Mouse (Mus musculus) heart, embryonic 14.5 days (tissue): Measurements from ENCODE around the gene Olfr1441. TPM values are rescaled to one million over a fixed set of nuclear protein-coding genes. Genes with fewer than 3 reads are reported as not detected.

Source experiments
- ATAC-seq: fragments of 200-750 bp; cut with Nextera tagmentation; 2 replicates; pipeline ENCODE4 v1.8.0; 2017; ENCODE audit warnings: low read depth, moderate TSS enrichment; ENCODE audit not compliant: insufficient number of reproducible peaks, insufficient read depth, low FRiP score
- H3K27ac ChIP-seq, 2 experiments: fragments of 200-500 bp in 1 of 2; fragments of 300-500 bp in 1 of 2; sonication (generic) in 1 of 2; replicated peaks in 1 of 2; 2 replicates each; pipeline ENCODE4 v1.5.1; 2012 to 2014; ENCODE audit warnings: low read depth in 2 of 2, low read length in 2 of 2, control low read depth in 1 of 2, mild to moderate bottlenecking in 1 of 2, mixed read lengths in 1 of 2; ENCODE audit not compliant: control insufficient read depth in 1 of 2, insufficient read depth in 1 of 2
- H3K27me3 ChIP-seq: fragments of 300-500 bp; sonication (generic); 2 replicates; pipeline ENCODE4 v1.6.1; 2014; ENCODE audit warnings: mild to moderate bottlenecking, low read length, control low read depth; ENCODE audit not compliant: control insufficient read depth, insufficient read depth
- H3K36me3 ChIP-seq: fragments of 300-500 bp; sonication (generic); 2 replicates; pipeline ENCODE4 v1.6.1; 2014; ENCODE audit warnings: mild to moderate bottlenecking, control low read depth, low read length, mixed read lengths; ENCODE audit not compliant: control insufficient read depth, insufficient read depth
- H3K4me1 ChIP-seq, 2 experiments: fragments of 200-500 bp in 1 of 2; fragments of 300-500 bp in 1 of 2; sonication (generic) in 1 of 2; 2 replicates each; pipeline ENCODE4 v1.6.1; 2012 to 2014; ENCODE audit warnings: low read length in 2 of 2, control low read depth in 1 of 2, mixed read lengths in 1 of 2; ENCODE audit not compliant: control insufficient read depth in 2 of 2, insufficient read depth in 2 of 2
- H3K4me2 ChIP-seq: fragments of 300-500 bp; sonication (generic); 2 replicates; pipeline ENCODE4 v1.6.1; 2014; ENCODE audit warnings: mild to moderate bottlenecking, low read length
- H3K4me3 ChIP-seq, 2 experiments: fragments of 200-500 bp in 1 of 2; fragments of 300-500 bp in 1 of 2; sonication (generic) in 1 of 2; 2 replicates each; pipeline ENCODE4 v1.5.1; 2012 to 2014; ENCODE audit warnings: low read length in 2 of 2, mild to moderate bottlenecking in 2 of 2, control low read depth in 1 of 2, low read depth in 1 of 2, moderate library complexity in 1 of 2; ENCODE audit not compliant: control insufficient read depth in 1 of 2, insufficient read depth in 1 of 2
- H3K9ac ChIP-seq: fragments of 300-500 bp; sonication (generic); 2 replicates; pipeline ENCODE4 v1.6.1; 2014; ENCODE audit warnings: mild to moderate bottlenecking, low read length
- H3K9me3 ChIP-seq: fragments of 300-500 bp; sonication (generic); 2 replicates; pipeline ENCODE4 v1.6.1; 2016; ENCODE audit warnings: low read length, control low read depth; ENCODE audit not compliant: control insufficient read depth
- WGBS: fragments of 180-500 bp; shearing (Covaris S2); extraction: QIAGEN DNeasy Blood & Tissue Kit; methylation state at CpG from one replicate; pipeline ENCODE4 v1.1.7; 2014; 5-methylcytosine and 5-hydroxymethylcytosine counted together
- polyA plus RNA-seq: library from polyadenylated mRNA; unstranded; fragments of >200 nt; fragmentation: Nextera tagmentation; extraction: Ambion mirVana; gene quantifications from 2 replicates; pipeline ENCODE4 v1.2.1, GENCODE M21; 2014

The Olfr1441 gene
- polyA plus RNA-seq, 1 experiment from 2014 or later, result not detected

- Histone ChIP-seq H3K27ac (no peak overlapping the region), H3K9ac (no peak overlapping the region), H3K36me3 (no peaks in the 10 kb centered on the region), H3K27me3 (no peaks in the 10 kb centered on the region), H3K4me2 (peak overlapping the region; percentile 29; the same call in 1 of the 2 replicates), H3K4me3 (no peak overlapping the region), H3K4me1 (0 out of 4 replicates have a peak, but pooled peaks cover 0 to 5% of the 10 kb centered on the region in 2 experiments), H3K9me3 (no peaks in the 10 kb centered on the region)
- no peak for ATAC-seq
- WGBS, result 65% methylated on average over 4 of the region's 4 CpGs
Observed at GRCm38 (mm10) chr19:12442560-12442959, 25.3 kb downstream of the Olfr1441 start.

- H3K9ac ChIP-seq, result no peak overlapping the region
- no peak overlapping the region for H3K4me3 ChIP-seq
- H3K27ac ChIP-seq, result no peak overlapping the region
- no peaks in the 10 kb centered on the region for H3K27me3 ChIP-seq
- ATAC-seq, result no peak
- H3K36me3 ChIP-seq, result no peaks in the 10 kb centered on the region
- H3K4me2 ChIP-seq, result no peak overlapping the region
- H3K9me3 ChIP-seq, result no peaks in the 10 kb centered on the region
- 0 out of 4 replicates have a peak, but pooled peaks cover 0 to 5% of the 10 kb centered on the region in 2 experiments for H3K4me1 ChIP-seq
- WGBS, result 79% methylated on average over 3 of the region's 3 CpGs
Observed at GRCm38 (mm10) chr19:12445014-12445413, 27.8 kb downstream of the Olfr1441 start.

GRCm38 (mm10) chr19:12457401-12458066 is 40.3 kb downstream of the Olfr1441 start:
- Histone ChIP-seq H3K4me3 (no peak overlapping the region), H3K36me3 (no peaks in the 10 kb centered on the region), H3K9me3 (no peaks in the 10 kb centered on the region), H3K4me2 (no peak overlapping the region), H3K27ac (no peak overlapping the region), H3K27me3 (no peaks in the 10 kb centered on the region), H3K4me1 (no peaks in the 10 kb centered on the region), H3K9ac (no peak overlapping the region)
- no peak for ATAC-seq
- 77% methylated on average over 12 of the region's 12 CpGs for WGBS

- Histone ChIP-seq H3K27ac (no peak overlapping the region), H3K4me1 (peaks cover 6 to 11% of the 10 kb centered on the region in 2 experiments; a peak in 3 of 4 replicates), H3K9me3 (no peaks in the 10 kb centered on the region), H3K4me2 (no peak overlapping the region), H3K4me3 (no peak overlapping the region), H3K9ac (no peak overlapping the region), H3K27me3 (no peaks in the 10 kb centered on the region), H3K36me3 (no peaks in the 10 kb centered on the region)
- no peak for ATAC-seq
- 70% methylated on average over 4 of the region's 4 CpGs for WGBS
Observed at GRCm38 (mm10) chr19:12459516-12459915, 42.3 kb downstream of the Olfr1441 start.

GRCm38 (mm10) chr19:12460282-12461249 is 43.3 kb downstream of the Olfr1441 start, which contains the start of gene Mpeg1:
Gene Mpeg1 (plus strand): TSS chr19:12460779.
- H3K27ac ChIP-seq, result no peak within 1 kb of the TSS
- no peak within 1 kb of the TSS for H3K4me3 ChIP-seq
- H3K27me3 ChIP-seq, result no peaks in the 10 kb centered on the region
- 79% methylated on average over 11 of the region's 11 CpGs for WGBS
- H3K4me2 ChIP-seq, result no peak within 1 kb of the TSS
- no peaks in the 10 kb centered on the region for H3K36me3 ChIP-seq
- H3K9ac ChIP-seq, result no peak within 1 kb of the TSS
- ATAC-seq, result no peak
- H3K4me1 ChIP-seq, result peaks cover 6 to 11% of the 10 kb centered on the region in 2 experiments; a peak in 3 of 4 replicates
- H3K9me3 ChIP-seq, result no peaks in the 10 kb centered on the region

DNA sequence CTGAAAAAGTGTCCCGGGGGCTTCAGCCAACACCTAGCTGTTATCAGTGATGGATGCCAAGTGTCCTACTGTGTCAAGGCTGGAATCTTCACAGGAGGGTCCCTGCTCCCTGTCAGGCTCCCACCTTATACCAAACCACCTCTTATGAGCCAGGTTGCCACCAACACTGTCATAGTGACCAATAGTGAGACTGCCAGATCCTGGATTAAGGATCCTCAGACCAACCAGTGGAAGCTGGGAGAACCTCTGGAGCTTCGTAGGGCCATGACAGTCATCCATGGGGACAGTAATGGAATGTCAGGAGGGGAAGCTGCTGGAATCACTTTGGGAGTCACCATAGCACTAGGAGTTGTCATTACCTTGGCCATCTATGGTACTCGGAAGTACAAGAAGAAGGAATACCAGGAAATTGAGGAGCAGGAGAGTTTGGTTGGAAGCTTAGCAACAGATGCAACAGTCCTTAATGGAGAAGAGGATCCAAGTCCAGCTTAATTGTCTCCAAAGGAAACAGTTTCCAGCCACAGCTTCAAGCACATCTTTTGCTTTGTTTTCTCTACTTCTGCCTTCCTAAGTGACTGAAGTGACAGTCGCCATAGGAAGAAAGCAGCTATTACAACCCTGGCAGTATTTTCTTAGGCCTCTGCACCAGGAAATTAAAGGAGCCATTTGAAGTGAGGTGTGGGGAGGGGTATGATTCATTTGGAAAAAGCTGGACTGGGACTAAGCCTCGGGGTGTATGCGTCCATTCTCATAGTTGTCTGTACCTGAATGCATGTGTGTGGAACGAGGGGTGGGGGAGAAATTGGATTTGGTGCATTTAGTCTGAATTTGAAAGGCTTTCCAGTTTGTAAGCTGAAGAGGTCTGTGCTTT is 45.9 kb downstream of the Olfr1441 start:
- WGBS, result 58% methylated on average over 7 of the region's 7 CpGs
- Histone ChIP-seq H3K4me3 (no peak overlapping the region), H3K4me2 (no peak overlapping the region), H3K4me1 (peaks cover 6 to 11% of the 10 kb centered on the region in 2 experiments; a peak in 3 of 4 replicates), H3K36me3 (no peaks in the 10 kb centered on the region), H3K27ac (no peak overlapping the region), H3K9me3 (no peaks in the 10 kb centered on the region), H3K27me3 (no peaks in the 10 kb centered on the region), H3K9ac (no peak overlapping the region)
- ATAC-seq, result no peak

DNA sequence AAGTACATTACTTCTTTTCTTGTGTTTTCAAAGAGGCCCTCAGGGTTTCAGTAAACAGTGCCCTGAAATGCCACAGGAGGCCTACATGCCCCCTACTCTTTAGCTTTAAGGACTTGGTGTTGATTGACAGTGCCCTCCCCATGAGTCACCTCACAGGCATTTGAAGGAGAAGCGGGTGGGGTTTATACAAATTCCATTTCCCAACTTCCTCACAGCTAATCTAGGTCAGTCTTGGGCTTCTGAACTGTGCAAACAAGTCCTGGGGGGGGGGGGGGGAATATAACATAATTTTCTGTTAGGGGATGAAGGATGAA is 46.4 kb downstream of the Olfr1441 start:
- Histone ChIP-seq H3K4me1 (peaks cover 6 to 11% of the 10 kb centered on the region in 2 experiments; a peak in 3 of 4 replicates), H3K9me3 (no peaks in the 10 kb centered on the region), H3K36me3 (no peaks in the 10 kb centered on the region), H3K9ac (no peak overlapping the region), H3K4me2 (no peak overlapping the region), H3K27ac (no peak overlapping the region), H3K27me3 (no peaks in the 10 kb centered on the region), H3K4me3 (no peak overlapping the region)
- no peak for ATAC-seq
- 0% methylated on average over 1 of the region's 1 CpGs for WGBS
